Mouse (Mus musculus) gastrocnemius, postnatal 25 days (tissue): ENCODE results near the gene Acyp1. TPM values are rescaled to one million over a fixed set of nuclear protein-coding genes. Genes with fewer than 3 reads are reported as not detected.
"Not testable (repeated sequence)": the region's sequence is repeated elsewhere in the genome, so short reads cannot be mapped to it uniquely, and the experiment has no call there.

Experiments
- DNase-seq: peaks from one replicate; pipeline ENCODE4 v3.0.0; 2022
- total RNA-seq, 2 experiments: library from RNA; stranded (reverse); gene quantifications; 1 replicate in 1 of 2; 2 replicates in 1 of 2; pipeline ENCODE4 v1.2.3; 2021

The Acyp1 gene
- total RNA-seq, 2 experiments from 2014 or later, result 41.4 to 47.9 TPM

- no peak for DNase-seq
Measured at GRCm38 (mm10) chr12:85284331-85284730, 3.9 kb downstream of the Acyp1 start.

GRCm38 (mm10) chr12:85281756-85282155, 6.5 kb downstream of the Acyp1 start:
- DNase-seq, result not testable (repeated sequence)

- DNase-seq, result no peak
Measured at GRCm38 (mm10) chr12:85280845-85281651, 7.2 kb downstream of the Acyp1 start.

GRCm38 (mm10) chr12:85280105-85280844, 8.0 kb downstream of the Acyp1 start:
- peak; percentile 94 for DNase-seq

- no peak for DNase-seq
Measured at GRCm38 (mm10) chr12:85279396-85280080, 8.7 kb downstream of the Acyp1 start.

GRCm38 (mm10) chr12:85278919-85279318, 9.3 kb downstream of the Acyp1 start:
- DNase-seq, result no peak

- no peak for DNase-seq
Measured at GRCm38 (mm10) chr12:85276273-85276672, 12.0 kb downstream of the Acyp1 start.

DNA sequence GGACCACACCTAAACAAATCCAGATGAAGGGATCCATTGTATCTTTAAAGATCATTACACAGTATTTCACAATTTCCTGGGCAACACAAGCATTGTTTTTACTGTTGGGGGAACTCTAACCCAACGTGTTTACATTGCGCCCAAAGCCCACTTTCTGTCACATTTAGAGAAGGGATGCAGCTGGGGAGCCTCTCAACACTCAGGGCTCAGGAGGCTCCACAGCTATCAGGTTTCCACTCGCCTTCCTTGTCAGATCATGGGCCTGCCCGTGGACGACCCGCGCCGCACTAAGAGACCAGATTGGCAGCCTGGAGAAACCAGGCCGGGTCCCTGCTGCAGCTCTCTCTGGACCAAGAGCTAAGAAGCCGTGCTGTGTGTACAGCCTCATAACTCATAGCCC, 14.7 kb downstream of the Acyp1 start:
- DNase-seq, result no peak

DNA sequence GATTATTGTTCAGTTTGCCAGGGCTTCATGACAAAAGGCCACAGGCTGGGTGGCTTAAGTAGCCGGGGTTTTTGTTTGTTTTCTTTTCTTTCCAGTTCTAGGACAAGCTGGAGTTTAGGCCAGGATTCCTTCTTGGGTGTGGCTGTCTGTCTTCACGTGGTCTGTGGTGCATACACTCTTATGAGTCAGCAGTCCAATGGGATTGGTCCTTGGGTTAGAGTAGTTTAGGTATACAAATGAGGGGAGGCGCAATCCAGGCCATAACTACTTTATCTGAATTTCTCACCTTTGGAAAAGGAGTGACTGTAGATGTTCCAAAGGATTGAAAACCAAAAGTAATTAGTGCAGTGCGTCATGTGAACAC, 16.4 kb downstream of the Acyp1 start:
- DNase-seq, result no peak

DNA sequence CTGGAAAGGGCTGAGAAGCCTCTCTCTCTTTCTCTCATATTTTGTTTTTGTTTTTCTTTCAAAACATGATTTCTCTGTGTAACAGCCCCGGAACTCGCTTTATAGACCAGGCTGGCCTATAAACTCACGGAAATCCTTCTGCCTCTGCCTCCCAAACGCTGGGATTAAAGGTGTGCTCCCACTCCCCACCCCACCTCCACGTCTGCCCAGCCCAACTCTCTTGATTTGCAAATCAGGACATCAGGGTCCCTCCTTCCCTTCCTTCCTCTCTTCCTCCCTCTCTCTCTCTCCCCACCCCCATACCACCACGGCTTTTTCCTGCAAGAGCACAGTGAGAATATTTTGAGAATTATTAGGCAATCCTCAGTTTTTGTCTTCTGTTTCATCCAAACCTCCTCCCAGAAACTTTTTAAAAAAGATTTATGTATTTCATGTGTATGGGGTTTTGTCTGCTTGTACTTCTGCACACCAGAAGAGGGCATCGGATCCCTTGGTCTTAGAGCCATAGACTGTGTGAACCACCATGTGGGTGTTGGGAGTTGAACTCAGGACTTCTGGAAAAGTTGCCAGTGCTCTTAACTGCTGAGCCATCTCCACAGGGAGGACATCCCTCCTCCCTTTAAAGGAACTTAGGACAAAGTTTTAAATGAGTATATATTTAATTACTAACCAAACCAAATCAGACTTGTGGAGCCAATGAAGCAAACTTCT, 17.0 kb downstream of the Acyp1 start:
- no peak for DNase-seq

- DNase-seq, result peak; percentile 76
Measured at GRCm38 (mm10) chr12:85270319-85270718, 17.9 kb downstream of the Acyp1 start, which contains the start of gene Mlh3. Gene Mlh3 (minus strand): TSS chr12:85270599.

- no peak for DNase-seq
Measured at GRCm38 (mm10) chr12:85269821-85270220, 18.4 kb downstream of the Acyp1 start.

DNA sequence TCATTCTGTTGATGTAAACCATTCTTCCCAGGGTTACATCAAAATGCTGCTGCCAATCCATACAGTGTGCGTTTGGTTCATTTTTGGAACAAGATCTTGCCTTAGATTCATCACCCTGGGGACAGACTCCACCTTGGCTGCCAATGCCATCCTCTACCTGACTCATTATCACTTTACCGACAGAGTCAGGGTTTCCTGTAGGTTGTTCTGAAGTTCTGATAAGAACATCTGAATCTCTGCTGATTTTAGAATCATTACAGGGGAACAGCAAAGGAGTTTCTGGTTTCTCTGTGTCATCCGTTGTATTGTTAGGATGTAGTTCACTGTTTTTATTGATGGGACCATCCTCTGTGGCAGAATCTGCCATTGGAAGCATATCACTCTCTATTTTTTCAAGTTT, 22.0 kb downstream of the Acyp1 start:
- DNase-seq, result no peak

GRCm38 (mm10) chr12:85264940-85265339, 23.3 kb downstream of the Acyp1 start:
- DNase-seq, result no peak

DNA sequence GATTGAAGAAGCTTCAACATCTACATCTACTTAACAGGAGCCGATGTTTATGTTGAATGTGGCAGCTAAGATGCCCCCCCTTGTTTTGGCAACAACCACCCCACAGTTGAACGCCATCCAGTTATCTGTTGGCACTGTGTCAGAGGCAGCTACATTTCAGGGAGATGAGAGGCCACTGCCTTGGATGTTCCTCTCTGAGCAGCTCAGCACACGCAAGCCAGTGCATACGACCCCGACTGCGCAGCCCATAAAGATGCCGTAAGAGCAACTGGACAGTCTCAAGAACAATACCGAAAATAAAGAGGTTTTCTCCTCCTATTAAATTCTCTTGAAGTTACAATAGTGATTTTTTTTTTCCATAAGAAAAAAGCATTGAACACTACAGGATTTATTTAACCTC, 23.7 kb downstream of the Acyp1 start:
- DNase-seq, result no peak

DNA sequence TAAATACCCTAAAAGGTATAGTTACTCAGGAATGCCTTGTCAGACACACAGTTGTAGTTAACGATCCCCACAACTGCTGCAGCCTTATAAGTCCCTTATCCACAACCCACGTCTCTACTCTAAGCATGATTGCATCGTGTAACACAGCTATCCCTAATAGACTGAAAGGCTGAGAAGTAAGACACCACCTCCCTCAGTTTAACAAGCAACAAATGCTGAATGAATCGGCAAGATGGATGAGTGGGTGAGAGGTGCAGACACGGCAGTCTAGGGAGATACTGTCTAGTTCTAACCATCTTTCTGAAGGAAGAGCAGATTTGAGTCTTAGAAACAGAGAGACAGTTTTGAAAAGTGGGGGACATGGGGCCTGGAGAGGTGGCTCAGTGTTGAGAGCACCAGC, 25.0 kb downstream of the Acyp1 start:
- no peak for DNase-seq

DNA sequence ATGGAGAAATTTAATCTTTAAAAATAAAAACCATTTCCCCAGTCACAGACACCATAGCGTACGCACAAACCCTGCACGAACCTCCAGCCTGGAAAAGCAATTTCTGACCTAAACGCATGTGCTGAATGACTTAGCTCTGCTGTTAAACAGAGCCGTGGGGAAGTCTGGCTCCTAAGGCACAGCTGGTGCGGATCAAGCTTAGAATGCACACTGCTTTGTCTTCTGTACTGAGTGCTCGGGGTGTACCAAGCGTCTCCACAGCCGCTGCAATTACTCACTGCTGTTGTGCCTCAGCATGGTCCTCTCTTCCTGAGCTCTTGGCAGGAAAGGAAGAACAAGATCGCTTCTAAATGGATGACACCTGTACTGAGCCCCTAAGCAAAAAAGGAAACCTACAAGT, 25.7 kb downstream of the Acyp1 start:
- no peak for DNase-seq

DNA sequence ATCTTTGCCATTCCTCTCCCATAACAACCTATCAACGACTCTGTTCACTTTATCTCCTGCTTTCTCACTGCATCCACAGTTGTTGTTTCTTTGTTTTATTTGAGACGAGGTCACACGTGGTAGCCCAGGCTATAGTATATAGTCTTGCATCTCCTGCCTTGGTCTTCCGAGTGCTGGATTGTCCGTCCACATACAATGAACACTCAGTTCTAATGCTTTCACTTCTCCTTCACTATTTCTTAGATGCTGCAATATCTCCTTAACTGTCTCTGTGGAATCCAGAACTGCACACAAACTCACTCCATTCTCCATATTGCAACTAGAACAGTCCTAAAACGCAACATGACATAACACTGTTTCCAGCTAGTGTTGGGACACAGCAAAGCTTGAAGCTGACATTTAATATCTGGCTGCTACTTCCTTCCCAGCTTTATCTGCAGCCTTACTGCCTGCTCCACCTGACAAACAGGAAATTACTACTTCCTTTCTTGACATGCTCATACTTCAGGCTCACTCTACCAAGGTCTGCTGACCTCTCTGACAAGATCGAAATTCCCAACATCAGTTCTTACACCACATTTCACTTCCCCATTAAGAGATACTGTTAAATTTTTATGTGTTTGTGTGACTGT, 31.1 kb downstream of the Acyp1 start:
- DNase-seq, result no peak

DNA sequence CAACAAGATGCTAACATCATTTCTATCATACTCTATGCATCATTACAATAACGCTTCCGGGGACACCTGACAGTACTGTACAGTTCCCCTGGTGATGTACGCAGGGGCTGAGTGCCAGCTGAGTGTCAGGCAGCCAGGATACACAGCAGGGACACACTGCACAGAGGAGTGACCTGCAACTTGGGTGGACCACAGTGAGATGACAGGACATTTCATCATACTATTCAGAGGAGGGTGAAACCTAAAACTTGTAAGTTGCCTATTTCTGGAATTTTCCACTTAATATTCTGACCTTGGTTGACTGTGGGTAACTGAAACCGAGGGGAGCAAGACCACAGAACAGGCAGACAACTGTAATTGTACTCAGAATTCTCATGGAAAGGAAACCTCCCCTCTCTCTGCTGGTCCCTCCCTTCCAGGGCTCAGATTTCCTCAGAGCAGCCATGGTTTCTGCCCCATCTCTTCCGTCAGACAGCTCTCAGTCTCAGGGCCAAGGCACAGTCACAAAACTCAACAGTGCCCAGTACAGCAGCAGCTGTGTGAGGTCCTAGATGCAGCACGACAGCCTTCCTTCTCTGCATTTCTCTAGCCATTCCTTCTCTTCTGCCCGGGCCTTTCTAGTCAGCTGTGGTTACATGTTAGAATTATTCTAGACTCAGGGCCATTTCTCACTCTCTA, 32.0 kb downstream of the Acyp1 start:
- no peak for DNase-seq

DNA sequence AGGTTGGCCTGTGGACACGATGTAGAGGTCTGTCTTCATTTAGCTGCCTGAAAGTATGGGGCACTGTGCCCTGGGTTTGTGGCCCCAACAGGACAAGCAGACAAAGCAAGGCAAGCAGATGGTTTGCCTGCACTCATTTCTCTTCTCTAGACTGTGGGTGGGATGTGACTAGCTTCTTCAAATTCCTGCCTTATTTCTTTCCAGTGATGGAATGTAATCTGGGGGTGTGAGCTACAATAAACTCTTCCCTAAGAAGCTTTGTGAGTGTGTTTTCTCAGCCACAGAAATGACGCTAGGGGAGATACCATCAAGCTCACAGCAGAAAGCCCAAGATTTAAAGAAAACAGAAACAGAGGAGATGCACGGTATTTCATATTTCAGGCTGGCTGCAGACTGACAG, 36.2 kb downstream of the Acyp1 start:
- DNase-seq, result no peak

- DNase-seq, result no peak
Measured at GRCm38 (mm10) chr12:85237553-85237952, 50.7 kb downstream of the Acyp1 start.
